Mouse (Mus musculus) liver, adult 2 months (tissue): ENCODE results near the gene Ska3.

Experiments
- CTCF ChIP-seq: fragments of 200-500 bp; IDR thresholded peaks from 2 replicates; pipeline ENCODE4 v1.5.1; 2011; ENCODE audit warnings: low read depth, low read length, control low read depth
- POLR2A ChIP-seq: fragments of 200-500 bp; IDR thresholded peaks from 2 replicates; pipeline ENCODE4 v1.6.1; 2011; ENCODE audit warnings: low read length, control low read depth; ENCODE audit not compliant: insufficient read depth; ENCODE audit errors: extremely low read depth

DNA sequence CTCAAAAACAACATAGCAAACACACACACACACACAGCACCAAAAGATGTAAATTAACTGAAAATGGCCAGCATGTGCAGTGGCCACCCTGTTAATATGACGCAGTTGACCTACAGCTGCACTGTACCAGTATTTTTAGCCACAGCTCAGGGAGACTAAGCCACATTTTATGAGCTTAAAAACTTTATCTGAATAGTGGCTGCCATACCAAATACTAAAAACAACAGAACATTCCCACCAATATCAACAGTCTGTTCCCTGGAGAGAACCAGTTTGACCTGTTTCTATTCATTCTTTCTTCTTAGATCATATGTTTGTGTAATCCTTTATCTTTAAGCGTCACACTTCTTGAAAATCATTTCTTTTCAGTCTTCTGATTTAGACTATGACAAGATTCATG, 15.1 kb downstream of the Ska3 start:
- no peak for TF ChIP-seq POLR2A
- TF ChIP-seq CTCF, result no peak
